Mouse (Mus musculus) cerebellum, adult 2 months (tissue): ENCODE measurements at regions not wholly inside any gene's neighbourhood (a gene's known extent, or its start where the extent isn't known, plus 50 kb on each side); places are given as distances from the start of the nearest gene placed in this dataset.

Source experiments
- DNase-seq, 2 experiments: peaks; one replicate each; pipeline ENCODE4 v3.0.0; 2021
- H3K27ac ChIP-seq: fragments of 200-500 bp; 2 replicates; pipeline ENCODE4 v1.5.1; 2012; ENCODE audit warnings: low read length, control low read depth, inconsistent platforms; ENCODE audit not compliant: insufficient read depth
- H3K27me3 ChIP-seq: fragments of 200-500 bp; 2 replicates; pipeline ENCODE4 v1.6.1; 2012; ENCODE audit warnings: inconsistent platforms, mild to moderate bottlenecking, low read length, moderate library complexity; ENCODE audit not compliant: control insufficient read depth, insufficient read depth
- H3K4me1 ChIP-seq: fragments of 200-500 bp; 2 replicates; pipeline ENCODE4 v1.6.1; 2011; ENCODE audit warnings: low read length; ENCODE audit not compliant: control insufficient read depth, insufficient read depth
- H3K4me3 ChIP-seq: fragments of 200-500 bp; replicated peaks from 2 replicates; pipeline ENCODE3; 2011; ENCODE audit warnings: mild to moderate bottlenecking, low read depth, low read length, control low read depth; ENCODE audit not compliant: insufficient read depth
- CTCF ChIP-seq: fragments of 200-500 bp; IDR thresholded peaks from 2 replicates; pipeline ENCODE4 v1.5.1; 2011; ENCODE audit warnings: low read depth, mild to moderate bottlenecking, control low read depth, low read length, moderate library complexity, borderline replicate concordance; ENCODE audit not compliant: insufficient read depth
- POLR2A ChIP-seq: fragments of 200-500 bp; IDR thresholded peaks from 2 replicates; pipeline ENCODE4 v1.6.1; 2011; ENCODE audit warnings: low read length, control low read depth, borderline replicate concordance; ENCODE audit not compliant: insufficient read depth
- WGBS: fragments of 180-500 bp; shearing (Covaris S2); methylation state at CpG from one replicate; pipeline ENCODE4 v1.1.7; 2018; 5-methylcytosine and 5-hydroxymethylcytosine counted together

GRCm38 (mm10) chr13:91312905-91313571, 89.3 kb upstream of the Atg10 start:
- Histone ChIP-seq H3K4me1 (no peaks in the 10 kb centered on the region), H3K27ac (no peak overlapping the region), H3K4me3 (no peak overlapping the region), H3K27me3 (no peaks in the 10 kb centered on the region; the same call in 1 of the 2 replicates)
- DNase-seq = no peak
- TF ChIP-seq CTCF (no peak), POLR2A (no peak)
- 59% methylated on average over 5 of the region's 5 CpGs for WGBS

GRCm38 (mm10) chr13:91322331-91322730, 98.6 kb upstream of the Atg10 start:
- TF ChIP-seq CTCF (no peak), POLR2A (no peak)

DNA sequence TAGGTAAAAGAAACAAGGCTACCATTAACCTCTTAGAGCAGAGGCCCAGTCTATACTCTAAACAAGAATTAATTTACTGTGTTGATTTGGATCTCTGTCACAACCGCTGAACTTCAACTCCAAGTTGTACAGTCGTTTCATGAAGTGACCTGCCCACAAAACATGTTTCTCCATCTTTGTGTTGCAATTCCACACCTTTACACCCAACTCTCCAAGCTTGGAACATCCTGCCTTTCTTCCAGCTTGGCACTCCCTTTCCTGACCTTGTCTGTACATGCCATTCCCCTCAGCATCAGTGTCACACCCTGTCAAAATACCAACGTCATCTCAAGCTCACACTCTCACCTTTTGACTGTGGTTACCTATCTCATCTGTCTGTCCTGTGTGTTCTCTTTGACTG, 103.1 kb upstream of the Atg10 start:
- no peak for DNase-seq
- WGBS = 90% methylated on average over 3 of the region's 3 CpGs
- Histone ChIP-seq H3K27ac (no peak overlapping the region), H3K27me3 (no peaks in the 10 kb centered on the region), H3K4me1 (no peaks in the 10 kb centered on the region), H3K4me3 (no peak overlapping the region)
- TF ChIP-seq POLR2A = no peak
- TF ChIP-seq CTCF = no peak

More at GRCm38 (mm10) chr13:91322331-91322730, 98.6 kb upstream of the Atg10 start:
- no peak overlapping the region for H3K4me3 ChIP-seq
- H3K4me1 ChIP-seq = no peaks in the 10 kb centered on the region
- H3K27ac ChIP-seq = no peak overlapping the region
- WGBS = 89% methylated on average over 6 of the region's 6 CpGs
- DNase-seq = no peak
- no peaks in the 10 kb centered on the region for H3K27me3 ChIP-seq

GRCm38 (mm10) chr13:91334283-91334682, 110.5 kb upstream of the Atg10 start:
- no peaks in the 10 kb centered on the region for H3K4me1 ChIP-seq
- no peak for TF ChIP-seq POLR2A
- TF ChIP-seq CTCF = no peak

GRCm38 (mm10) chr13:91344139-91344538, 115.9 kb upstream of the Ssbp2 start:
- WGBS = 45% methylated on average over 1 of the region's 1 CpGs
- Histone ChIP-seq H3K4me3 (no peak overlapping the region), H3K4me1 (no peaks in the 10 kb centered on the region), H3K27me3 (no peaks in the 10 kb centered on the region), H3K27ac (no peak overlapping the region)
- DNase-seq = no peak
- TF ChIP-seq POLR2A (no peak), CTCF (no peak)

More at GRCm38 (mm10) chr13:91334283-91334682, 110.5 kb upstream of the Atg10 start:
- Histone ChIP-seq H3K4me3 (no peak overlapping the region), H3K27me3 (no peaks in the 10 kb centered on the region), H3K27ac (no peak overlapping the region)
- DNase-seq = no peak

GRCm38 (mm10) chr13:91348489-91349083, 111.5 kb upstream of the Ssbp2 start:
- TF ChIP-seq POLR2A = no peak
- TF ChIP-seq CTCF = no peak
- WGBS = 94% methylated on average over 12 of the region's 12 CpGs

GRCm38 (mm10) chr13:91352311-91352710, 107.8 kb upstream of the Ssbp2 start:
- Histone ChIP-seq H3K4me1 (peaks cover 4% of the 10 kb centered on the region; the same call in 1 of the 2 replicates), H3K4me3 (no peak overlapping the region), H3K27ac (no peak overlapping the region), H3K27me3 (no peaks in the 10 kb centered on the region)
- WGBS = 88% methylated on average over 8 of the region's 8 CpGs
- no peak for TF ChIP-seq CTCF
- DNase-seq = no peak

More at GRCm38 (mm10) chr13:91348489-91349083, 111.5 kb upstream of the Ssbp2 start:
- H3K4me1 ChIP-seq = no peaks in the 10 kb centered on the region
- no peaks in the 10 kb centered on the region for H3K27me3 ChIP-seq
- H3K4me3 ChIP-seq = no peak overlapping the region
- no peak for DNase-seq
- no peak overlapping the region for H3K27ac ChIP-seq

- WGBS = 25% methylated on average over 9 of the region's 9 CpGs
These were observed 103.6 kb upstream of the Ssbp2 start for GRCm38 (mm10) chr13:91356516-91356915.

More at GRCm38 (mm10) chr13:91356516-91356915, 103.6 kb upstream of the Ssbp2 start:
- Histone ChIP-seq H3K4me1 (peaks cover 4% of the 10 kb centered on the region; the same call in 1 of the 2 replicates), H3K27me3 (no peaks in the 10 kb centered on the region), H3K4me3 (no peak overlapping the region), H3K27ac (no peak overlapping the region)
- DNase-seq = peak; percentile 46 to 53
- no peak for TF ChIP-seq POLR2A
- TF ChIP-seq CTCF = no peak
